Mouse (Mus musculus) spleen, adult 2 months (tissue): ENCODE measurements around the gene Rad51d. TPM values are rescaled to one million over a fixed set of nuclear protein-coding genes. Genes with fewer than 3 reads are reported as not detected.

Source experiments
- DNase-seq, 2 experiments: peaks; one replicate each; pipeline versions ENCODE4 v3.0.0 to v3.0.0-alpha.2; 2012 to 2021; ENCODE audit warnings: low spot score in 2 of 2, low read depth in 1 of 2
- H3K27ac ChIP-seq: fragments of 200-500 bp; 2 replicates; pipeline ENCODE4 v1.5.1; 2012; ENCODE audit warnings: low read length, inconsistent platforms; ENCODE audit not compliant: insufficient read depth
- H3K27me3 ChIP-seq: fragments of 200-500 bp; 2 replicates; pipeline ENCODE4 v1.6.1; 2012; ENCODE audit warnings: mild to moderate bottlenecking, moderate library complexity, low read length, inconsistent platforms; ENCODE audit not compliant: control insufficient read depth, insufficient read depth
- H3K36me3 ChIP-seq: fragments of 200-500 bp; 2 replicates; pipeline ENCODE4 v1.6.1; 2012; ENCODE audit warnings: mild to moderate bottlenecking, low read length, inconsistent platforms; ENCODE audit not compliant: control insufficient read depth, insufficient read depth
- H3K4me1 ChIP-seq: fragments of 200-500 bp; 2 replicates; pipeline ENCODE4 v1.6.1; 2011; ENCODE audit warnings: inconsistent platforms; ENCODE audit not compliant: control insufficient read depth, insufficient read depth, insufficient read length
- H3K4me3 ChIP-seq: fragments of 200-500 bp; 2 replicates; pipeline ENCODE4 v1.5.1; 2011; ENCODE audit warnings: mild to moderate bottlenecking, inconsistent platforms; ENCODE audit not compliant: insufficient read depth, insufficient read length; ENCODE audit errors: extremely low read depth
- CTCF ChIP-seq: fragments of 200-500 bp; IDR thresholded peaks from 2 replicates; pipeline ENCODE4 v1.5.1; 2011; ENCODE audit warnings: mild to moderate bottlenecking, inconsistent platforms; ENCODE audit not compliant: insufficient read depth, insufficient read length, insufficient replicate concordance; ENCODE audit errors: extremely low read depth
- POLR2A ChIP-seq: fragments of 200-500 bp; IDR thresholded peaks from 2 replicates; pipeline ENCODE4 v1.6.1; 2011; ENCODE audit warnings: low read depth, low read length, inconsistent platforms
- WGBS: fragments of 180-500 bp; shearing (Covaris S2); methylation state at CpG from one replicate; pipeline ENCODE4 v1.1.7; 2018; 5-methylcytosine and 5-hydroxymethylcytosine counted together
- polyA plus RNA-seq: library from polyadenylated mRNA; depleted of rRNA; stranded (reverse); fragments of >200 nt; gene quantifications from 2 replicates; pipeline ENCODE4 v1.2.3, GENCODE M21; 2012; rRNA removed

Gene Rad51d
- polyA plus RNA-seq, 1 experiment: 10.9 TPM

GRCm38 (mm10) chr11:82831008-82831893, 59.2 kb downstream of the Rad51d start:
- 60% methylated on average over 10 of the region's 10 CpGs for WGBS
- DNase-seq: no peak
- no peak overlapping the region for H3K27ac ChIP-seq
- no peaks in the 10 kb centered on the region for H3K27me3 ChIP-seq
- H3K36me3 ChIP-seq: no peaks in the 10 kb centered on the region; the same call in none of the 2 replicates
- no peaks in the 10 kb centered on the region; the same call in 1 of the 2 replicates for H3K4me1 ChIP-seq
- no peak for TF ChIP-seq CTCF
- no peak for TF ChIP-seq POLR2A
- no peak overlapping the region for H3K4me3 ChIP-seq

- H3K27me3 ChIP-seq: no peaks in the 10 kb centered on the region
- no peak for DNase-seq
- TF ChIP-seq CTCF: no peak
- no peak for TF ChIP-seq POLR2A
- no peaks in the 10 kb centered on the region for H3K4me1 ChIP-seq
- no peak overlapping the region for H3K27ac ChIP-seq
- H3K36me3 ChIP-seq: no peaks in the 10 kb centered on the region; the same call in 1 of the 2 replicates
- no peak overlapping the region for H3K4me3 ChIP-seq
Measured at GRCm38 (mm10) chr11:82826818-82827217, 63.6 kb downstream of the Rad51d start.

Other genes with a start within 250 kb of the Rad51d start
- 0.07 and 0.09 TPM in 2 replicates for gene Cct6b, start 126.3 kb downstream of the Rad51d start, polyA plus RNA-seq
- 5.1 and 5.7 TPM in 2 replicates for gene Zfp830, start 126.3 kb downstream of the Rad51d start, polyA plus RNA-seq
- gene Lig3, start 109.5 kb downstream of the Rad51d start, polyA plus RNA-seq: 5.9 and 6.4 TPM in 2 replicates
- 12.0 and 13.3 TPM in 2 replicates for gene Rffl, start 19.4 kb downstream of the Rad51d start, polyA plus RNA-seq
- 0.06 and 0.07 TPM in 2 replicates for gene Fndc8, start 1.5 kb upstream of the Rad51d start, polyA plus RNA-seq
- gene Nle1, start 17.8 kb upstream of the Rad51d start, polyA plus RNA-seq: 53.5 and 61.3 TPM in 2 replicates
- 0.31 and 0.82 TPM in 2 replicates for gene Unc45b, start 19.9 kb upstream of the Rad51d start, polyA plus RNA-seq
- gene Slfn5, start 60.7 kb upstream of the Rad51d start, polyA plus RNA-seq: 3.1 and 3.4 TPM in 2 replicates
- 1.5 and 1.6 TPM in 2 replicates for gene Slfn9, start 101.2 kb upstream of the Rad51d start, polyA plus RNA-seq
- 3.4 and 3.5 TPM in 2 replicates for gene Slfn8, start 130.2 kb upstream of the Rad51d start, polyA plus RNA-seq
- gene Slfn2, start 174.5 kb upstream of the Rad51d start, polyA plus RNA-seq: 28.7 and 31.8 TPM in 2 replicates
- 11.2 and 12.1 TPM in 2 replicates for gene Slfn1, start 226.2 kb upstream of the Rad51d start, polyA plus RNA-seq